Mouse (Mus musculus): ENCODE data around the gene Dcaf17.

GRCm38 (mm10) chr2:71140622-71141021 lies 85.5 kb downstream of the Dcaf17 start:
- no peak for TF ChIP-seq POLR2A (IDR thresholded peaks at IDR 0.05; ENCODE audit: borderline replicate concordance, low read depth, low read length)
- no peak for TF ChIP-seq CTCF (IDR thresholded peaks at IDR 0.05; ENCODE audit: low read depth, low read length)

Measured in bone marrow macrophage, adult 2 months (primary cell).